Mouse (Mus musculus) small intestine, adult 2 months (tissue): ENCODE data around the gene Scaf4.

Source experiments
- CTCF ChIP-seq: fragments of 200-500 bp; IDR thresholded peaks from 2 replicates; pipeline ENCODE4 v1.5.1; 2012; ENCODE audit warnings: low read depth, mild to moderate bottlenecking, control low read depth, inconsistent platforms, low read length, moderate library complexity, mixed read lengths; ENCODE audit not compliant: insufficient replicate concordance, insufficient read length; ENCODE audit errors: extremely low read depth
- POLR2A ChIP-seq: fragments of 200-500 bp; IDR thresholded peaks from 2 replicates; pipeline ENCODE4 v1.6.1; 2012; ENCODE audit warnings: low read depth, mild to moderate bottlenecking, control low read depth, inconsistent platforms, low read length, moderate library complexity

DNA sequence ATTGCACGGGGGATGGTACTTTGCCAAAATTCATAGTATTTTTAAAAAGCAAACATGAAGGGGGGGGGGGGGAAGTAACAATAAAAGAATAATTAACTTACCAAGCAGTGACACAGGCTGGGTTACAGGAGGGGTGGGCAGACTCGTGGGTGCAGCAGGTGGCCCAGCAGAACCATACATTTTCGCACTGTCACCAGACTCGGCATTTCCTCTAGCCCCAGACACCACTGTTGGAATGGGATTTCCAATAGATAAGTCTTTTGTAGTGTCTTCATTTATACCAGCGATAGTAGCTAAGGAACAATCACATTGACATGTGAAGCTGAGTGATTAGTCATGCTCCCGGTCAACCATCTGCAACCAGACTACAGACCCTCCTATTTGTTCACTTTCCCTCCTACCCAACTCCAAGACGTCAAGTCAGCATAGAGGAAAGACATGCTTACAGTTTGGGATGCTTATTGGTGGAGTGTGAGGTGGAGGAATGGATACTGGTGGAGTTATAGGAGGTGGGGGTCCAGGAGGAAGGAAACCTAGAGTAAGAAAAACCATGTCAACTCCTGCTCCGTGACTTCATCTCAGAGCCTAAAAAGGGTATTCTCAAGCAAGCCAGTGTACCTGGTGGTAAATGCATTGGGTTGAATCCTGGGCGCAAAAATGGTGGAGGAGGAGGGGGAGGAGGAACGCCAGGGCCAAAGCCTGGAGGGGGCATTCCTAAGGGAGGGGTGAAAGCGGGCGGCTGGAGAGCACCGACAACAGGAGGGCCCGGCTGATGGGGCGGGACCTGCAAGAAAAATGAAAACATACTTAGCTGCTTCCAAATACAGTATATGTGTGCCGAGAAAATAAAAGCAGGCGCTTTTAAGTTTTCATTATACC is 41.6 kb downstream of the Scaf4 start:
- TF ChIP-seq CTCF, result no peak
- TF ChIP-seq POLR2A, result no peak
